Mouse (Mus musculus): ENCODE measurements around the gene Dcaf15. TPM values are rescaled to one million over a fixed set of nuclear protein-coding genes. Genes with fewer than 3 reads are reported as not detected.
A peak's percentile ranks its signal among the peaks of the same experiment; 100 is the strongest.

The Dcaf15 gene
- polyA plus RNA-seq, 1 experiment from 2014 or later: 3.0 TPM

GRCm38 (mm10) chr8:84087156-84087555 is 17.4 kb downstream of the Dcaf15 start:
- H3K9me3 ChIP-seq (replicated peaks; ENCODE audit: control insufficient read depth, low read length): no peaks in the 10 kb centered on the region
- no peak overlapping the region for H3K4me3 ChIP-seq (ENCODE audit: low read depth, low read length)
- H3K27ac ChIP-seq (ENCODE audit: low read length): no peak overlapping the region
- no peak for ATAC-seq (ENCODE audit: low read depth)
- no peak overlapping the region for H3K4me2 ChIP-seq (ENCODE audit: low read depth, low read length)
- peaks cover 2% of the 10 kb centered on the region for H3K4me1 ChIP-seq (ENCODE audit: control insufficient read depth, low read depth, low read length)
- peaks cover 13% of the 10 kb centered on the region for H3K36me3 ChIP-seq (ENCODE audit: control insufficient read depth, insufficient read depth)
- no peak overlapping the region for H3K9ac ChIP-seq (ENCODE audit: low read depth, low read length)
- 76% methylated on average over 7 of the region's 7 CpGs for WGBS (ENCODE audit: insufficient replicate concordance)
- H3K27me3 ChIP-seq (ENCODE audit: control insufficient read depth, insufficient read depth, low read depth, low read length): no peaks in the 10 kb centered on the region

- Histone ChIP-seq H3K27ac (ENCODE audit: low read length) (no peak overlapping the region), H3K4me2 (ENCODE audit: low read depth, low read length) (no peak overlapping the region), H3K36me3 (ENCODE audit: control insufficient read depth, insufficient read depth) (peaks cover 15% of the 10 kb centered on the region), H3K9me3 (replicated peaks; ENCODE audit: control insufficient read depth, low read length) (no peaks in the 10 kb centered on the region), H3K27me3 (ENCODE audit: control insufficient read depth, insufficient read depth, low read depth, low read length) (no peaks in the 10 kb centered on the region), H3K9ac (ENCODE audit: low read depth, low read length) (no peak overlapping the region), H3K4me3 (ENCODE audit: low read depth, low read length) (no peak overlapping the region), H3K4me1 (ENCODE audit: control insufficient read depth, low read depth, low read length) (peaks cover 2% of the 10 kb centered on the region)
- WGBS (ENCODE audit: insufficient replicate concordance): 84% methylated on average over 42 of the region's 42 CpGs
- ATAC-seq (ENCODE audit: low read depth): no peak
Measured at GRCm38 (mm10) chr8:84084341-84085115, 20.0 kb downstream of the Dcaf15 start.

DNA sequence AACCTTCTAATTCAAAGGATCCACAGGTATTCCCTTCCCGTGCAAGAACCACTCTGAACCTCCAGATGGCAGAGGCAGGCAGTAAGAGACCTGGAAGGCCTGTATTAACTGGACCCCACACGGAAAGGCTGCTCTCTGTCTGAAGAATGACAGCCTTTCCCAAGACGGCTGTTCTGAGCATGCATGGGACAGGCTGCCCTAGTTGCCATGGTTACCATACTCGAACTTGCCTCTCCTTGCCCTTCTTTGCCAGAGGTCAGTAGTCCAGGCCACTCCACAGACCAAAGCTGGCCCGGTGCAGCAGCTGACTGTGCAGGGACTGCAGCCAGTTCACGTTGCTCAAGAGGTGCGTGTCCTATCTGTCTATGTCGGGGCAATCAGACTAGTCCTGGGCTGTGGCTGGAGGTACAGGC is 20.7 kb downstream of the Dcaf15 start:
- H3K27me3 ChIP-seq (ENCODE audit: control insufficient read depth, insufficient read depth, low read depth, low read length): no peaks in the 10 kb centered on the region
- H3K27ac ChIP-seq (ENCODE audit: low read length): no peak overlapping the region
- no peak overlapping the region for H3K4me2 ChIP-seq (ENCODE audit: low read depth, low read length)
- H3K4me1 ChIP-seq (ENCODE audit: control insufficient read depth, low read depth, low read length): peaks cover 2% of the 10 kb centered on the region
- WGBS (ENCODE audit: insufficient replicate concordance): 64% methylated on average over 8 of the region's 8 CpGs
- H3K4me3 ChIP-seq (ENCODE audit: low read depth, low read length): no peak overlapping the region
- peaks cover 14% of the 10 kb centered on the region for H3K36me3 ChIP-seq (ENCODE audit: control insufficient read depth, insufficient read depth)
- ATAC-seq (ENCODE audit: low read depth): peak; percentile 82
- H3K9ac ChIP-seq (ENCODE audit: low read depth, low read length): no peak overlapping the region
- H3K9me3 ChIP-seq (replicated peaks; ENCODE audit: control insufficient read depth, low read length): no peaks in the 10 kb centered on the region

- Histone ChIP-seq H3K27ac (ENCODE audit: low read length) (no peak overlapping the region), H3K9me3 (replicated peaks; ENCODE audit: control insufficient read depth, low read length) (no peaks in the 10 kb centered on the region), H3K4me2 (ENCODE audit: low read depth, low read length) (no peak overlapping the region), H3K4me3 (ENCODE audit: low read depth, low read length) (no peak overlapping the region), H3K4me1 (ENCODE audit: control insufficient read depth, low read depth, low read length) (peaks cover 2% of the 10 kb centered on the region), H3K27me3 (ENCODE audit: control insufficient read depth, insufficient read depth, low read depth, low read length) (no peaks in the 10 kb centered on the region), H3K36me3 (ENCODE audit: control insufficient read depth, insufficient read depth) (peaks cover 8% of the 10 kb centered on the region), H3K9ac (ENCODE audit: low read depth, low read length) (no peak overlapping the region)
- WGBS (ENCODE audit: insufficient replicate concordance): 67% methylated on average over 5 of the region's 5 CpGs
- no peak for ATAC-seq (ENCODE audit: low read depth)
Measured at GRCm38 (mm10) chr8:84079206-84079605, 25.4 kb downstream of the Dcaf15 start.

- H3K9ac ChIP-seq (ENCODE audit: low read depth, low read length): no peak overlapping the region
- 82% methylated on average over 3 of the region's 3 CpGs for WGBS (ENCODE audit: insufficient replicate concordance)
- peaks cover 2% of the 10 kb centered on the region; the same call in 1 of the 2 replicates for H3K36me3 ChIP-seq (ENCODE audit: control insufficient read depth, insufficient read depth)
- H3K4me2 ChIP-seq (ENCODE audit: low read depth, low read length): no peak overlapping the region
- no peaks in the 10 kb centered on the region; the same call in 1 of the 2 replicates for H3K4me1 ChIP-seq (ENCODE audit: control insufficient read depth, low read depth, low read length)
- H3K27ac ChIP-seq (ENCODE audit: low read length): no peak overlapping the region
- no peaks in the 10 kb centered on the region for H3K9me3 ChIP-seq (replicated peaks; ENCODE audit: control insufficient read depth, low read length)
- no peak overlapping the region for H3K4me3 ChIP-seq (ENCODE audit: low read depth, low read length)
- ATAC-seq (ENCODE audit: low read depth): no peak
- H3K27me3 ChIP-seq (ENCODE audit: control insufficient read depth, insufficient read depth, low read depth, low read length): no peaks in the 10 kb centered on the region
Measured at GRCm38 (mm10) chr8:84076849-84077248, 27.7 kb downstream of the Dcaf15 start.

DNA sequence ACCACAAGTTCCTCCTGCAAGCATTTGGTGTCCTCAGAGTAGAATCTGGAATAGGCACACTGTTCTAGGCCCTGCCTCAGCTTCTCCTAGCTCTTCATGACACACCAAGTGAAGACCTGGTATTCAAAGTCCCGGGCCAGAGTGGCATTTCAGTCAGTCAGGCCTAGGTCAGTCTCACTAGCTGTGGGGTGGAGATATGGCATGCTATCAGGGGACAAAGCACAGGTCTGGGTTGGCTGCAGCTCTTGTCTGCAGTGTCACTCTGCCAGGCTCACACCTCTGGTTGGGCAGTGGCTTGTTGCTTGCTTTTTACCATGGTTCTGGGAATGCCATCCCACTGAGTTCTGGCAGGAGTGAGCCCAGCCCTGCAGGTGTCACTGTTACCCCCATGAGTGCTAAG is 28.2 kb downstream of the Dcaf15 start:
- WGBS (ENCODE audit: insufficient replicate concordance): 58% methylated on average over 1 of the region's 1 CpGs

GRCm38 (mm10) chr8:84073230-84073976 is 31.2 kb downstream of the Dcaf15 start:
- Histone ChIP-seq H3K27me3 (ENCODE audit: control insufficient read depth, insufficient read depth, low read depth, low read length) (no peaks in the 10 kb centered on the region), H3K9ac (ENCODE audit: low read depth, low read length) (no peak overlapping the region), H3K27ac (ENCODE audit: low read length) (no peak overlapping the region), H3K9me3 (replicated peaks; ENCODE audit: control insufficient read depth, low read length) (no peaks in the 10 kb centered on the region), H3K4me2 (ENCODE audit: low read depth, low read length) (no peak overlapping the region), H3K4me1 (ENCODE audit: control insufficient read depth, low read depth, low read length) (peaks cover 12% of the 10 kb centered on the region), H3K36me3 (ENCODE audit: control insufficient read depth, insufficient read depth) (no peaks in the 10 kb centered on the region; the same call in 1 of the 2 replicates), H3K4me3 (ENCODE audit: low read depth, low read length) (no peak overlapping the region)
- no peak for ATAC-seq (ENCODE audit: low read depth)
- 62% methylated on average over 10 of the region's 10 CpGs for WGBS (ENCODE audit: insufficient replicate concordance)

More for the DNA sequence above, 28.2 kb downstream of the Dcaf15 start:
- ATAC-seq (ENCODE audit: low read depth): no peak
- Histone ChIP-seq H3K9me3 (replicated peaks; ENCODE audit: control insufficient read depth, low read length) (no peaks in the 10 kb centered on the region), H3K4me3 (ENCODE audit: low read depth, low read length) (no peak overlapping the region), H3K27me3 (ENCODE audit: control insufficient read depth, insufficient read depth, low read depth, low read length) (no peaks in the 10 kb centered on the region), H3K27ac (ENCODE audit: low read length) (no peak overlapping the region), H3K9ac (ENCODE audit: low read depth, low read length) (no peak overlapping the region), H3K4me1 (ENCODE audit: control insufficient read depth, low read depth, low read length) (no peaks in the 10 kb centered on the region; the same call in 1 of the 2 replicates), H3K4me2 (ENCODE audit: low read depth, low read length) (no peak overlapping the region), H3K36me3 (ENCODE audit: control insufficient read depth, insufficient read depth) (peaks cover 2% of the 10 kb centered on the region; the same call in 1 of the 2 replicates)

DNA sequence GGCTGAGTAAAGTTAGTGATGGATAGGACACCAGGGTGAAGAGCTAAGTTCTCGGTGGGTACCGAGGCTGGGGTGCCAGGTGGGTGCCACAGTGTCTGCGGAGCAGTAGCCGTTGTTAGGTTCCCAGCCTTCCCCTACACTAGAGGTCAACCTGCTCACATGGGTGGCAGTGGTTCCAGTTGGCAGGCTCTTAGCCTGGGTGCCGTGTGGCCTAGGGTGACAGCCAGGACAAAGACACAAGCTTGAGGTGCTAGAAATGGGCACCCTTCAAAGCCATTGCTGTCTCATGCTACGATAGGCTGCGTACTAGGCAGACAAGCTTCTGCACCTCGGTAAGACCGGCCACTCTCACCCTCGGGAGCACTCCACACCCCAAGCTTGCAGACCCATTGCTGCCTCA is 32.2 kb downstream of the Dcaf15 start:
- 78% methylated on average over 10 of the region's 10 CpGs for WGBS (ENCODE audit: insufficient replicate concordance)

DNA sequence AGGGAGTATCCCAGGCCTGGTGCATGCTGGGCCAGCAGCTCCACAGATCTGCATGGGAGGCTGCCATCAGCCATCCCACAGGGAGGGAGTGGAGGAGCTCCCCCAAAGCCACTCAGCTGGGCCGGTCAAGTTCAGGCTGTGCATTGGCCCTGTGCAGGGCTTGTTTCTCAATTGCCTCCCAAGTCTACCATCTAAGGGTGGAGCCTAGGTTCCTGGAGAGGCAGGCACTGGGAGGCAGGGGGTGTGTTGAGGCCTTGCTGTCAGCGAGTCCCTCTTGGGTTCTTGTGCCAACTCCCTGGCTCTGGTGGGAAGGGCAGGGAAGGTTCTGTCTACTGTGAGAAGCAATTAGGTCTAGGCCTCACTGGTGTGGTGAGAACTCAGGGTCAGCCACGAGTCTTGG is 32.6 kb downstream of the Dcaf15 start:
- Histone ChIP-seq H3K4me1 (ENCODE audit: control insufficient read depth, low read depth, low read length) (peaks cover 23% of the 10 kb centered on the region), H3K9me3 (replicated peaks; ENCODE audit: control insufficient read depth, low read length) (no peaks in the 10 kb centered on the region), H3K4me2 (ENCODE audit: low read depth, low read length) (no peak overlapping the region), H3K4me3 (ENCODE audit: low read depth, low read length) (no peak overlapping the region), H3K27ac (ENCODE audit: low read length) (no peak overlapping the region), H3K27me3 (ENCODE audit: control insufficient read depth, insufficient read depth, low read depth, low read length) (no peaks in the 10 kb centered on the region), H3K9ac (ENCODE audit: low read depth, low read length) (no peak overlapping the region), H3K36me3 (ENCODE audit: control insufficient read depth, insufficient read depth) (no peaks in the 10 kb centered on the region; the same call in 1 of the 2 replicates)
- 63% methylated on average over 3 of the region's 3 CpGs for WGBS (ENCODE audit: insufficient replicate concordance)
- no peak for ATAC-seq (ENCODE audit: low read depth)

More for the DNA sequence above, 32.2 kb downstream of the Dcaf15 start:
- Histone ChIP-seq H3K27ac (ENCODE audit: low read length) (no peak overlapping the region), H3K4me3 (ENCODE audit: low read depth, low read length) (no peak overlapping the region), H3K4me1 (ENCODE audit: control insufficient read depth, low read depth, low read length) (peaks cover 23% of the 10 kb centered on the region), H3K9ac (ENCODE audit: low read depth, low read length) (no peak overlapping the region), H3K36me3 (ENCODE audit: control insufficient read depth, insufficient read depth) (no peaks in the 10 kb centered on the region; the same call in 1 of the 2 replicates), H3K4me2 (ENCODE audit: low read depth, low read length) (no peak overlapping the region), H3K9me3 (replicated peaks; ENCODE audit: control insufficient read depth, low read length) (no peaks in the 10 kb centered on the region), H3K27me3 (ENCODE audit: control insufficient read depth, insufficient read depth, low read depth, low read length) (no peaks in the 10 kb centered on the region)
- no peak for ATAC-seq (ENCODE audit: low read depth)
